Mouse (Mus musculus) frontal cortex, postnatal 14 days (tissue): ENCODE measurements around the gene Ttc7.

Experiments used
- DNase-seq, 2 experiments: peaks; one replicate each; pipeline ENCODE4 v3.0.0; 2022; ENCODE audit warnings: low spot score in 2 of 2

Ttc7 gene

GRCm38 (mm10) chr17:87314121-87314520 lies 31.4 kb downstream of the Ttc7 start:
- no peak for DNase-seq

- no peak for DNase-seq
Observed at GRCm38 (mm10) chr17:87314530-87314946, 31.9 kb downstream of the Ttc7 start.

- DNase-seq: peak; percentile 78 to 86
Observed at GRCm38 (mm10) chr17:87315021-87315531, 32.4 kb downstream of the Ttc7 start.

GRCm38 (mm10) chr17:87315891-87316763 lies 33.4 kb downstream of the Ttc7 start:
- no peak for DNase-seq

- no peak for DNase-seq
Observed at GRCm38 (mm10) chr17:87317271-87317670, 34.6 kb downstream of the Ttc7 start.

GRCm38 (mm10) chr17:87317947-87318346 lies 35.3 kb downstream of the Ttc7 start:
- no peak for DNase-seq

- no peak for DNase-seq
Observed at GRCm38 (mm10) chr17:87321673-87322072, 39.0 kb downstream of the Ttc7 start.

GRCm38 (mm10) chr17:87323215-87323614 lies 40.5 kb downstream of the Ttc7 start:
- DNase-seq: no peak

- DNase-seq: no peak
Observed at GRCm38 (mm10) chr17:87325501-87325900, 42.8 kb downstream of the Ttc7 start.

GRCm38 (mm10) chr17:87326987-87327386 lies 44.3 kb downstream of the Ttc7 start:
- no peak for DNase-seq

GRCm38 (mm10) chr17:87327645-87328044 lies 45.0 kb downstream of the Ttc7 start:
- DNase-seq: no peak

GRCm38 (mm10) chr17:87328177-87328768 lies 45.6 kb downstream of the Ttc7 start:
- peak; percentile 76 to 83 for DNase-seq

- DNase-seq: no peak
Observed at GRCm38 (mm10) chr17:87329144-87329700, 46.5 kb downstream of the Ttc7 start.

GRCm38 (mm10) chr17:87330250-87330920 lies 47.7 kb downstream of the Ttc7 start:
- peak; percentile 75 to 85 for DNase-seq

GRCm38 (mm10) chr17:87330921-87331291 lies 48.2 kb downstream of the Ttc7 start:
- DNase-seq: no peak

GRCm38 (mm10) chr17:87331336-87332141 lies 48.9 kb downstream of the Ttc7 start:
- DNase-seq: no peak

GRCm38 (mm10) chr17:87332142-87332815 lies 49.6 kb downstream of the Ttc7 start:
- no peak for DNase-seq

- DNase-seq: no peak
Observed at GRCm38 (mm10) chr17:87332887-87333286, 50.2 kb downstream of the Ttc7 start.

- DNase-seq: no peak
Observed at GRCm38 (mm10) chr17:87334162-87334561, 51.5 kb downstream of the Ttc7 start.

GRCm38 (mm10) chr17:87335152-87335551 lies 52.5 kb downstream of the Ttc7 start:
- DNase-seq: no peak

- DNase-seq: no peak
Observed at GRCm38 (mm10) chr17:87335727-87336126, 53.0 kb downstream of the Ttc7 start.
